Mouse (Mus musculus): ENCODE results near the gene Gemin8.

Gemin8 gene

DNA sequence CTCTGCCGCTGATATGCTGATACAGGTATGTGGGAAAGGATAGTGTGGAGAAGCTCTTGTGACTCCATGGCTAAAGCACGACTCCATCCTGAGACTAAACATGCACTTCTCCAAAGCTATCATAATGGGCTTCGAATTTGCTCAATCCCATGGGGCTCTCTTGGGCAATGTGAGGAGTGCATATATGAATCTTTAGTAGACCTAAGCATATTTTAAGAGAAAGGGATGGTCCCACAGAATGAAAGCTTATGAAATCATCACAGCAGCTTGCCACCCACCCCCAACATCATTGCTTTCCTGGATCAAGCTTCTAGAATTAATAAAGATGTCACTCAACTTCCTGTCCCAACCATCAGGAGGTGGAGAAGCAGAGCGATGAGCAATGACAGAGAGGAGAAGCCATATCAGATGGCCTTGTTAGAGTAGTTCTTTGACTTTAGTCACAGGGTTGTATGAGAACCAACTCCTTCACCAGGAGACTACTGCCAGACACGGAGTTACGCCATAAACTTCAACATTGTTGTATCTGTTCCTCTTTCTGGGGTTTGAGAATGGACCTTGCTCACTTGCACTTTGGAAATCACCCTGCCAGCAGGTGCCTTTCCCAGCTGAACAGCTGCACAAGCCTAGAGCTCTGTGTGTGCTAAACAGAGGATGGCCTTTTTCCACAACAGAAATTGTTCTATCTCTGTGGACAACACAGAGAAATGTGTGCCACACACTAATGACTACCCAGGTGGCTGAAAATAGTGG, 60.4 kb downstream of the Gemin8 start:
- no peak for DNase-seq

DNA sequence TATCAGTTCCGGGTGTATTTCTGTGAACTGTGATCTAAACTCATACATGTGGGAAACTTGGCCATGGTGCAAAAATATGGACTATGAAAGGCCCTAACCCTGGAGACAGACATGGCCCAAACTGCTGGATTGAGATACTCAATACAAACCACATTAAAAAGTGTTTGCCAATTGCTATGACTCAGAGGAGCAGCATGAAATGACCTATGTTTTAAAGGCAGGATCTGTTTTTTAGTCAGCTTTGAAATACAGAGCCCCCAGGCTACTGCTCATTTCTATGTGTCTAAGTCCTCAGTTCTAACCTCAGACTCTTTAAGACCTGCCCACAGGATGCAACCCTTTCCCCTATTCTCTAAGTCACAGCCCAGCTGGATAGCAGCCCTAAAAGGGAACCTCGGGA, 65.9 kb downstream of the Gemin8 start:
- no peak for DNase-seq

DNA sequence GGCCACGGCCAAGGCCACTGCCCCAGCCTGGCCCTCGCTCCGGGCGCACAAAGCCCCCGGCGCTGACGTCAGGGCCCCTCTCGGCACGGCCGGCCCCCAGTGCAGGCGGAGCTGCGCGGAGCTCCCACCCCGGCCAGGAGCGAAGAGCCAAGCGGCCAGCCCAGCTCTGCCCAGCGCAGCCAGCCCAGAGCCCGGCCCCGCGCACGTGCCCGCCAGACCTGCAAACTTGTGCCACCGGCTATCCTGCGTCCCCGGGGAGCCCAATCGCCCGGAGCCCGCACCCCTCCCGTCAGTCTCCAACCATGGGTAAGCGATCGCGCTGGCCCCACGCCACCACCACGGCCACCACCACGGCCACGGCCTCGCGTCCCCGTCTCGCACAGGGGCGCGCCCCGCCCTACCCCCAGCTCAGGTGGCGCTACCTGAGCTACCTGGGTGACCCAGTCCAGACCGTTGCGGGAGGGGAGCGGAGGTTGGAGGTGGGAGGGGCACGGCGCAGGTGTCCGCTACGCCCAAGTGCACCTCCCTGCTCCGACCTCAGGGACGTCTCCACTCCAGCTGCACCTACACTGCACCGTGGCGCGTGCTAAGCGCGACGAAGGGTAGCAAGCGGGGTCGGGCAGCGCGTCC, 68.7 kb downstream of the Gemin8 start, which contains the start of gene Gpm6b:
Gene Gpm6b (plus strand): TSS at position 81 of the 630 bp plus-strand sequence.
- DNase-seq, result peak; percentile 25

DNA sequence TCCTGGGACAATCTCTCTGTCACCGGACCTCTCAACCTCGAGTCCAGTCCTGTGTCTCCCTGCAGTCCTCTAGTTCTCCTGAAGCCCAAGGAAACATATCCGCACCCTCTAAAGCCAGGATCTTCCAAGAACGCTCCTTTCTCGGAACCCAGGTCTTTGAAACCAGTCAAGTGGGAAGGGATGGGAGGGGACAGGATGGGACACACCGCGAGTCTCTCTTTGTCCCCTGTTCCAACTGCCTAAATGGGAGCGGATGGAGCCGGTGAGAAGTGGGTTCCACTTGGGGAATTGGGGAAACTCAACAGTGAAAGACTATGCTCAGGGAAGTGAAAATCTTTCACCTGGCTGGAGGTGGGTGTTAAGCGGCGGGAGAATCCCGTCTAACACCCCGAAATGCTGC, 69.3 kb downstream of the Gemin8 start:
- no peak for DNase-seq

Measured in liver (tissue).